9 mouse cellular contexts compared by ENCODE assay signal in the genomic region with DNA sequence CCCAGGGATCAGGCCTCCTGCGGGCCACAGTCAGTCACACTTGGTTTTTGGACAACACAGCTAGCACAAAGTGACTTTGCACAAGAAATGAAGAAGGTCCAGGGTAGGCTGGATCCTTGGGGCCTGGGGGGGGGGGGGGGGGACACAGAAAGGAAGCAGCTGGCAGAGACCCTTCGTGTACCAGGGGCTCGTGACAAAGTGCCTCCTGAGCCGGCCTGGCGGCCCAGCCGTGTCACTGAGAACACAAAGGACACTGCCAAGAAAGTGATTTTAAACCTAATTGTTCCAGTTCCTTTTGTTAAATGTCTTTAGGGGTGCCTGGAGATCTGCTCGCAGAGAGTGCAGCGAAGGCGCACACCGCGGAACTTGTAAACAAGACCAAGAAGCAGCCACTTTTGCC.
DNase-seq lines count a peak whose midpoint lies in the region; ATAC-seq and TF ChIP-seq lines count a peak whose summit lies in the region.
"Had no signal": no experiment of that assay in that cellular context is flagged by ENCODE, and none has a peak within 500 bp of the region (broad histone marks: within the 10 kb centered on the region; RNA-seq: fewer than 3 reads in every experiment).

No protein-coding gene starts in this region.

- ATAC-seq in kidney, postnatal 0 days (replicated peaks; ENCODE audit: low FRiP score, low read depth): no peak
- ATAC-seq in hindbrain, embryonic 14.5 days (ENCODE audit: low FRiP score): no peak
- 0 out of 2 replicates have a peak, but pooled peaks have one; percentile 32 for ATAC-seq in midbrain, embryonic 15.5 days (replicated peaks)

- no peak overlapping the region for H3K27ac ChIP-seq in kidney, postnatal 0 days
- peak overlapping the region; percentile 83 for H3K27ac ChIP-seq in forebrain, embryonic 10.5 days
- peak overlapping the region; percentile 62 for H3K27ac ChIP-seq in hindbrain, embryonic 14.5 days
- peak overlapping the region; percentile 59 for H3K27ac ChIP-seq in midbrain, embryonic 15.5 days

- H3K4me2 ChIP-seq in kidney, postnatal 0 days (ENCODE audit: low read length): peak overlapping the region; percentile 14; the same call in 1 of the 2 replicates
- peak overlapping the region; percentile 42 for H3K4me2 ChIP-seq in hindbrain, embryonic 14.5 days (replicated peaks)
- H3K4me2 ChIP-seq in midbrain, embryonic 15.5 days: peak overlapping the region; percentile 31

- TF ChIP-seq CTCF in kidney, postnatal 0 days (IDR thresholded peaks at IDR 0.05; ENCODE audit: low read depth): no peak

- DNase-seq in kidney, postnatal 0 days (ENCODE audit: low spot score): no peak
- no peak for DNase-seq in kidney, adult 9 months
- DNase-seq in forebrain, embryonic 10.5 days (ENCODE audit: extremely low spot score, low spot score): no peak
- peak; percentile 36 for DNase-seq in hindbrain, embryonic 14.5 days (ENCODE audit: low spot score)
- no peak for DNase-seq in MN1 (ENCODE audit: low spot score)
- no peak for DNase-seq in spleen, adult 12 weeks (ENCODE audit: low spot score)
- no peak for DNase-seq in gastrocnemius, postnatal 4 days (ENCODE audit: low spot score in 2 of 2)
- DNase-seq: cerebellum, adult 11 months had no signal

- H3K27me3 ChIP-seq in kidney, postnatal 0 days (ENCODE audit: insufficient read depth, low read length): peaks cover 16% of the 10 kb centered on the region; the same call in 1 of the 2 replicates
- peaks cover 83% of the 10 kb centered on the region for H3K27me3 ChIP-seq in forebrain, embryonic 10.5 days (ENCODE audit: poor library complexity, severe bottlenecking)
- H3K27me3 ChIP-seq in hindbrain, embryonic 14.5 days (ENCODE audit: control insufficient read depth, insufficient read depth, low read length): peaks cover 23% of the 10 kb centered on the region; the same call in 1 of the 2 replicates
- peaks cover 20% of the 10 kb centered on the region for H3K27me3 ChIP-seq in midbrain, embryonic 15.5 days (replicated peaks)

- WGBS in kidney, postnatal 0 days: 69% methylated on average over 11 of the region's 11 CpGs
- 33% methylated on average over 11 of the region's 11 CpGs for WGBS in forebrain, embryonic 10.5 days
- WGBS in hindbrain, embryonic 14.5 days: 18% methylated on average over 11 of the region's 11 CpGs
- WGBS in midbrain, embryonic 15.5 days: 10% methylated on average over 11 of the region's 11 CpGs

- no peaks in the 10 kb centered on the region for H3K4me1 ChIP-seq in kidney, postnatal 0 days (replicated peaks; ENCODE audit: insufficient read depth, low read length)
- peaks cover 100% of the 10 kb centered on the region for H3K4me1 ChIP-seq in forebrain, embryonic 10.5 days
- peaks cover 17% of the 10 kb centered on the region for H3K4me1 ChIP-seq in hindbrain, embryonic 14.5 days (replicated peaks; ENCODE audit: control insufficient read depth, insufficient read depth, low read length)
- H3K4me1 ChIP-seq in midbrain, embryonic 15.5 days: peaks cover 26% of the 10 kb centered on the region

- H3K9me3 ChIP-seq in kidney, postnatal 0 days (replicated peaks; ENCODE audit: low read length): no peaks in the 10 kb centered on the region
- H3K9me3 ChIP-seq in forebrain, embryonic 10.5 days: no peaks in the 10 kb centered on the region
- no peaks in the 10 kb centered on the region for H3K9me3 ChIP-seq in hindbrain, embryonic 14.5 days (ENCODE audit: control insufficient read depth, low read length)
- H3K9me3 ChIP-seq in midbrain, embryonic 15.5 days: no peaks in the 10 kb centered on the region

- H3K9ac ChIP-seq in kidney, postnatal 0 days (ENCODE audit: low read depth, low read length): no peak overlapping the region
- no peak overlapping the region for H3K9ac ChIP-seq in hindbrain, embryonic 14.5 days
- no peak overlapping the region for H3K9ac ChIP-seq in midbrain, embryonic 15.5 days

- no peak overlapping the region for H3K4me3 ChIP-seq in kidney, postnatal 0 days (replicated peaks; ENCODE audit: low read depth, low read length)
- H3K4me3 ChIP-seq in forebrain, embryonic 10.5 days: peak overlapping the region; percentile 36
- no peak overlapping the region for H3K4me3 ChIP-seq in hindbrain, embryonic 14.5 days (replicated peaks; ENCODE audit: low read length)
- peak overlapping the region; percentile 1; the same call in 1 of the 2 replicates for H3K4me3 ChIP-seq in midbrain, embryonic 15.5 days

- no peaks in the 10 kb centered on the region for H3K36me3 ChIP-seq in kidney, postnatal 0 days (ENCODE audit: insufficient read depth, low read length)
- H3K36me3 ChIP-seq in forebrain, embryonic 10.5 days (replicated peaks): no peaks in the 10 kb centered on the region
- H3K36me3 ChIP-seq in hindbrain, embryonic 14.5 days (replicated peaks; ENCODE audit: control insufficient read depth, insufficient read depth): no peaks in the 10 kb centered on the region
- H3K36me3 ChIP-seq in midbrain, embryonic 15.5 days (replicated peaks): no peaks in the 10 kb centered on the region

Comparison
In these comparisons a context has a peak if more than half of its experiments do, and no peak if none do; other contexts are left out.
1. H3K4me3 ChIP-seq: peak in forebrain, embryonic 10.5 days (single experiment) and midbrain, embryonic 15.5 days (single experiment); none in kidney, postnatal 0 days (single experiment) and hindbrain, embryonic 14.5 days (single experiment).
2. Peak in every context shown above with its lines, with median percentiles within 50 percentile points of each other: H3K4me2 ChIP-seq.